Mouse (Mus musculus) heart, embryonic 12.5 days (tissue): ENCODE measurements around the gene Bad. TPM values are rescaled to one million over a fixed set of nuclear protein-coding genes. Genes with fewer than 3 reads are reported as not detected.
A peak's percentile ranks its signal among the peaks of the same experiment; 100 is the strongest.
"Not testable (repeated sequence)": the region's sequence is repeated elsewhere in the genome, so short reads cannot be mapped to it uniquely, and the experiment has no call there.

Experiments
- ATAC-seq: fragments of 200-750 bp; cut with Nextera tagmentation; 2 replicates; pipeline ENCODE4 v1.8.0; 2017; ENCODE audit warnings: moderate TSS enrichment, moderate library complexity; ENCODE audit not compliant: insufficient number of reproducible peaks, low FRiP score
- H3K27ac ChIP-seq: fragments of 300-500 bp; sonication (generic); 2 replicates; pipeline ENCODE4 v1.5.1; 2016; ENCODE audit warnings: mild to moderate bottlenecking, moderate library complexity; ENCODE audit not compliant: poor library complexity, severe bottlenecking
- H3K27me3 ChIP-seq: fragments of 300-500 bp; sonication (generic); replicated peaks from 2 replicates; pipeline ENCODE4 v1.6.1; 2016; ENCODE audit warnings: mild to moderate bottlenecking, moderate library complexity
- H3K36me3 ChIP-seq: fragments of 300-500 bp; sonication (generic); 2 replicates; pipeline ENCODE4 v1.6.1; 2016; ENCODE audit warnings: mild to moderate bottlenecking, moderate library complexity
- H3K4me1 ChIP-seq: fragments of 300-500 bp; sonication (generic); replicated peaks from 2 replicates; pipeline ENCODE4 v1.6.1; 2016; ENCODE audit warnings: mild to moderate bottlenecking
- H3K4me2 ChIP-seq: fragments of 300-500 bp; sonication (generic); 2 replicates; pipeline ENCODE4 v1.6.1; 2016; ENCODE audit warnings: mild to moderate bottlenecking, moderate library complexity
- H3K4me3 ChIP-seq: fragments of 300-500 bp; sonication (generic); 2 replicates; pipeline ENCODE4 v1.5.1; 2016; ENCODE audit warnings: mild to moderate bottlenecking
- H3K9ac ChIP-seq: fragments of 300-500 bp; sonication (generic); 2 replicates; pipeline ENCODE4 v1.6.1; 2016; ENCODE audit warnings: mild to moderate bottlenecking, moderate library complexity
- H3K9me3 ChIP-seq: fragments of 300-500 bp; sonication (generic); replicated peaks from 2 replicates; pipeline ENCODE4 v1.6.1; 2016; ENCODE audit warnings: mild to moderate bottlenecking, moderate library complexity
- WGBS: fragments of 180-500 bp; shearing (Covaris S2); methylation state at CpG from one replicate; pipeline ENCODE4 v1.1.7; 2016; 5-methylcytosine and 5-hydroxymethylcytosine counted together
- polyA plus RNA-seq: library from polyadenylated mRNA; unstranded; fragments of >200 nt; fragmentation: Nextera tagmentation; extraction: Ambion mirVana; gene quantifications from 2 replicates; pipeline ENCODE4 v1.2.1, GENCODE M21; 2016

The Bad gene
- 53.4 and 54.5 TPM in 2 replicates for polyA plus RNA-seq

- WGBS = under 1% methylated on average over 83 of the region's 83 CpGs
- H3K9ac ChIP-seq = peak within 1 kb of the TSS; percentile 89
- peaks cover 9% of the 10 kb centered on the region for H3K27me3 ChIP-seq
- H3K4me2 ChIP-seq = peak within 1 kb of the TSS; percentile 98
- peaks cover 23% of the 10 kb centered on the region for H3K4me1 ChIP-seq
- ATAC-seq = peak; percentile 83
- peaks cover 15% of the 10 kb centered on the region for H3K36me3 ChIP-seq
- H3K9me3 ChIP-seq = no peaks in the 10 kb centered on the region
- H3K4me3 ChIP-seq = peak within 1 kb of the TSS; percentile 80
- peak within 1 kb of the TSS; percentile 93 for H3K27ac ChIP-seq
Observed at GRCm38 (mm10) chr19:6941372-6942248, at the start of gene Bad. TSS of gene Bad (plus strand) at chr19:6941861.

GRCm38 (mm10) chr19:6892512-6892911, 49.1 kb upstream of the Bad start:
- Histone ChIP-seq H3K4me3 (no peak overlapping the region), H3K27ac (no peak overlapping the region), H3K4me2 (no peak overlapping the region), H3K9ac (no peak overlapping the region), H3K9me3 (peaks cover 9% of the 10 kb centered on the region), H3K4me1 (no peaks in the 10 kb centered on the region), H3K27me3 (no peaks in the 10 kb centered on the region), H3K36me3 (no peaks in the 10 kb centered on the region)
- ATAC-seq = no peak
- 48% methylated on average over 4 of the region's 4 CpGs for WGBS

GRCm38 (mm10) chr19:6893731-6894451, 47.8 kb upstream of the Bad start:
- Histone ChIP-seq H3K4me3 (no peak overlapping the region), H3K36me3 (no peaks in the 10 kb centered on the region), H3K27ac (no peak overlapping the region), H3K9ac (no peak overlapping the region), H3K9me3 (peaks cover 10% of the 10 kb centered on the region), H3K4me1 (no peaks in the 10 kb centered on the region), H3K4me2 (no peak overlapping the region), H3K27me3 (no peaks in the 10 kb centered on the region)
- ATAC-seq = no peak
- 83% methylated on average over 14 of the region's 14 CpGs for WGBS

- H3K27me3 ChIP-seq, H3K27ac ChIP-seq, H3K36me3 ChIP-seq, H3K4me2 ChIP-seq, H3K4me3 ChIP-seq, H3K9ac ChIP-seq, ATAC-seq, H3K4me1 ChIP-seq: not testable (repeated sequence)
- 75% methylated on average over 18 of the region's 18 CpGs for WGBS
- H3K9me3 ChIP-seq = peaks cover 19% of the 10 kb centered on the region
Observed at GRCm38 (mm10) chr19:6895608-6896305, 45.9 kb upstream of the Bad start.

- H3K4me2 ChIP-seq = no peak overlapping the region
- H3K27ac ChIP-seq = no peak overlapping the region
- no peak overlapping the region for H3K4me3 ChIP-seq
- no peak for ATAC-seq
- H3K36me3 ChIP-seq = peaks cover 11% of the 10 kb centered on the region
- H3K9me3 ChIP-seq = peaks cover 19% of the 10 kb centered on the region
- H3K27me3 ChIP-seq = no peaks in the 10 kb centered on the region
- H3K4me1 ChIP-seq = no peaks in the 10 kb centered on the region
- 81% methylated on average over 4 of the region's 4 CpGs for WGBS
- no peak overlapping the region for H3K9ac ChIP-seq
Observed at GRCm38 (mm10) chr19:6899641-6900040, 42.0 kb upstream of the Bad start.

- ATAC-seq = no peak
- peaks cover 7% of the 10 kb centered on the region for H3K4me1 ChIP-seq
- no peak overlapping the region for H3K4me2 ChIP-seq
- H3K36me3 ChIP-seq = peaks cover 36% of the 10 kb centered on the region
- H3K4me3 ChIP-seq = no peak overlapping the region
- no peak overlapping the region for H3K9ac ChIP-seq
- H3K27me3 ChIP-seq = no peaks in the 10 kb centered on the region
- WGBS = 92% methylated on average over 1 of the region's 1 CpGs
- no peak overlapping the region for H3K27ac ChIP-seq
- peaks cover 8% of the 10 kb centered on the region; the same call in 1 of the 2 replicates for H3K9me3 ChIP-seq
Observed at GRCm38 (mm10) chr19:6903031-6903430, 38.6 kb upstream of the Bad start.

- no peak overlapping the region for H3K9ac ChIP-seq
- ATAC-seq = no peak
- no peak overlapping the region for H3K27ac ChIP-seq
- no peak overlapping the region for H3K4me3 ChIP-seq
- H3K4me1 ChIP-seq = peaks cover 14% of the 10 kb centered on the region
- H3K36me3 ChIP-seq = peaks cover 36% of the 10 kb centered on the region
- no peak overlapping the region for H3K4me2 ChIP-seq
- peaks cover 6% of the 10 kb centered on the region; the same call in 1 of the 2 replicates for H3K9me3 ChIP-seq
- 74% methylated on average over 2 of the region's 2 CpGs for WGBS
- no peaks in the 10 kb centered on the region for H3K27me3 ChIP-seq
Observed at GRCm38 (mm10) chr19:6904846-6905245, 36.8 kb upstream of the Bad start.

- Histone ChIP-seq H3K36me3 (peaks cover 36% of the 10 kb centered on the region), H3K4me3 (no peak overlapping the region), H3K9ac (no peak overlapping the region), H3K9me3 (no peaks in the 10 kb centered on the region), H3K4me1 (peaks cover 14% of the 10 kb centered on the region), H3K4me2 (no peak overlapping the region), H3K27ac (no peak overlapping the region), H3K27me3 (no peaks in the 10 kb centered on the region)
- ATAC-seq = no peak
- WGBS = 85% methylated on average over 11 of the region's 11 CpGs
Observed at GRCm38 (mm10) chr19:6905498-6906159, 36.0 kb upstream of the Bad start.

- peaks cover 39% of the 10 kb centered on the region for H3K36me3 ChIP-seq
- H3K4me3 ChIP-seq = no peak overlapping the region
- H3K27me3 ChIP-seq = no peaks in the 10 kb centered on the region
- H3K4me2 ChIP-seq = no peak overlapping the region
- H3K9ac ChIP-seq = no peak overlapping the region
- no peak overlapping the region for H3K27ac ChIP-seq
- H3K9me3 ChIP-seq = no peaks in the 10 kb centered on the region
- WGBS = 83% methylated on average over 3 of the region's 3 CpGs
- no peak for ATAC-seq
- H3K4me1 ChIP-seq = peaks cover 18% of the 10 kb centered on the region
Observed at GRCm38 (mm10) chr19:6906199-6906598, 35.5 kb upstream of the Bad start.

GRCm38 (mm10) chr19:6907094-6907493, 34.6 kb upstream of the Bad start:
- H3K4me3 ChIP-seq = no peak overlapping the region
- ATAC-seq = no peak
- 0 out of 2 replicates have a peak overlapping the region, but pooled peaks have one; percentile 26 for H3K9ac ChIP-seq
- no peaks in the 10 kb centered on the region for H3K9me3 ChIP-seq
- no peak overlapping the region for H3K27ac ChIP-seq
- H3K4me1 ChIP-seq = peaks cover 25% of the 10 kb centered on the region
- H3K27me3 ChIP-seq = no peaks in the 10 kb centered on the region
- peaks cover 48% of the 10 kb centered on the region for H3K36me3 ChIP-seq
- 89% methylated on average over 8 of the region's 8 CpGs for WGBS
- H3K4me2 ChIP-seq = no peak overlapping the region
